Comparison of ENCODE assay signal across 16 mouse cellular contexts in the genomic region with DNA sequence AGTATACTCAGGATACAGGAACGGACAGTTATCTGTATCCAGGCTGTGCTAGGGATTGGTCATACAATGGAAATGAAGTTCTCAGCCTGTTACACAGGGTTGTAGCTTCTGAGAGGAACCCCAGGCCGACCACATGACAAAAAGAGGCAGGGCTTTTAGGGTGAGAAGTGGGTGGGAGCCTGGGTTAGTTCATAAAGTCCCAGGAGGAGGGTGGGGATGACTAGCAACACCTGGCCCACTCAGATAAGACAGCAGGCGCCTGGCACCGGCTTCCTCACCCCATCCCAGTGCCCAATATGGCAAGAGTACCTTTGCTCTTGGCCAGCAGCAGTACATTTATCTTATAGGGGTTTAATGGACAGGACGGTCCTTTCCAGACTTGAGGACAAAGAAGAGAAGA. TPM values are rescaled to one million over a fixed set of nuclear protein-coding genes. Genes with fewer than 3 reads are reported as not detected.
A peak's percentile ranks its signal among the peaks of the same experiment; 100 is the strongest.
DNase-seq lines count a peak whose midpoint lies in the region; ATAC-seq and TF ChIP-seq lines count a peak whose summit lies in the region.
"Had no signal": no experiment of that assay in that cellular context is flagged by ENCODE, and none has a peak within 500 bp of the region (broad histone marks: within the 10 kb centered on the region; RNA-seq: fewer than 3 reads in every experiment).

No protein-coding gene starts in this region.

- no peaks in the 10 kb centered on the region for H3K27me3 ChIP-seq in heart, embryonic 12.5 days (replicated peaks)
- H3K27me3 ChIP-seq in G1E (ENCODE audit: insufficient read depth, low read length): no peaks in the 10 kb centered on the region
- H3K27me3 ChIP-seq in embryonic facial prominence, embryonic 10.5 days (replicated peaks; ENCODE audit: low read depth, poor library complexity, severe bottlenecking): no peaks in the 10 kb centered on the region
- H3K27me3 ChIP-seq: embryonic facial prominence, embryonic 15.5 days; neural tube, embryonic 15.5 days had no signal

- H3K36me3 ChIP-seq in heart, embryonic 12.5 days: peaks cover 14% of the 10 kb centered on the region
- peaks cover 97% of the 10 kb centered on the region for H3K36me3 ChIP-seq in G1E (replicated peaks)
- peaks cover 92% of the 10 kb centered on the region for H3K36me3 ChIP-seq in embryonic facial prominence, embryonic 10.5 days (replicated peaks)

- DNase-seq in heart, postnatal 10 days: no peak
- peak; percentile 61 for DNase-seq in G1E (ENCODE audit: low spot score)
- peak; percentile 59 for DNase-seq in induced T-regulatory cell, adult 2 months (ENCODE audit: low read depth)
- peak; percentile 57 to 70 for DNase-seq in spleen, postnatal 14 days (ENCODE audit: low spot score in 2 of 2)
- no peak for DNase-seq in cerebellum, postnatal 25 days
- no peak for DNase-seq in kidney, adult 8-10 months
- DNase-seq in embryonic facial prominence, embryonic 10.5 days (ENCODE audit: low spot score): no peak
- DNase-seq: cerebellum, adult 11-12 months; gastrocnemius, postnatal 10 days; heart, postnatal 36 days; left cerebral cortex, postnatal 4 days; right cerebral cortex, postnatal 4 days had no signal

- H3K4me1 ChIP-seq in heart, embryonic 12.5 days (replicated peaks): peaks cover 18% of the 10 kb centered on the region
- peaks cover 75% of the 10 kb centered on the region for H3K4me1 ChIP-seq in G1E (ENCODE audit: insufficient read depth, low read depth, low read length)
- H3K4me1 ChIP-seq in embryonic facial prominence, embryonic 10.5 days: peaks cover 24% of the 10 kb centered on the region

- ATAC-seq in heart, embryonic 12.5 days (ENCODE audit: insufficient number of reproducible peaks, low FRiP score): 0 out of 2 replicates have a peak, but pooled peaks have one; percentile 54
- ATAC-seq in G1E (ENCODE audit: extremely low read depth, insufficient number of reproducible peaks, low FRiP score, poor library complexity, severe bottlenecking): peak; percentile 70

- H3K9ac ChIP-seq in heart, embryonic 12.5 days: no peak overlapping the region
- H3K9ac ChIP-seq: embryonic facial prominence, embryonic 15.5 days; neural tube, embryonic 15.5 days had no signal

- no peak overlapping the region for H3K4me3 ChIP-seq in heart, embryonic 12.5 days
- H3K4me3 ChIP-seq in G1E (ENCODE audit: low read depth, low read length): no peak overlapping the region; the same call in 1 of the 2 replicates
- no peak overlapping the region for H3K4me3 ChIP-seq in embryonic facial prominence, embryonic 10.5 days
- H3K4me3 ChIP-seq: embryonic facial prominence, embryonic 15.5 days; neural tube, embryonic 15.5 days had no signal

- no peak for TF ChIP-seq CTCF in G1E (IDR thresholded peaks at IDR 0.05; ENCODE audit: low read depth, low read length)

- no peaks in the 10 kb centered on the region for H3K9me3 ChIP-seq in heart, embryonic 12.5 days (replicated peaks)
- H3K9me3 ChIP-seq in G1E (replicated peaks): no peaks in the 10 kb centered on the region
- H3K9me3 ChIP-seq in embryonic facial prominence, embryonic 10.5 days: no peaks in the 10 kb centered on the region
- H3K9me3 ChIP-seq: embryonic facial prominence, embryonic 15.5 days; neural tube, embryonic 15.5 days had no signal

- H3K27ac ChIP-seq in heart, embryonic 12.5 days (ENCODE audit: poor library complexity, severe bottlenecking): no peak overlapping the region
- no peak overlapping the region for H3K27ac ChIP-seq in embryonic facial prominence, embryonic 10.5 days (replicated peaks)
- H3K27ac ChIP-seq: embryonic facial prominence, embryonic 15.5 days; kidney, postnatal 0 days; neural tube, embryonic 15.5 days had no signal

- 75% methylated on average over 5 of the region's 5 CpGs for WGBS in heart, embryonic 12.5 days
- 91% methylated on average over 5 of the region's 5 CpGs for WGBS in embryonic facial prominence, embryonic 10.5 days

- intact Hi-C loops in heart, postnatal 10 days (cut with DNase I): no loop called here

- no peak overlapping the region for H3K4me2 ChIP-seq in heart, embryonic 12.5 days
- H3K4me2 ChIP-seq: embryonic facial prominence, embryonic 15.5 days; neural tube, embryonic 15.5 days had no signal

RNA-seq across cellular contexts. Expression of gene Fam53b, which starts 41.2 kb away (rescaled TPM):
- 15.3 and 17.0 TPM in 2 replicates for polyA plus RNA-seq in heart, embryonic 12.5 days (2016; fragmentation: Nextera tagmentation; extraction: Ambion mirVana)
- total RNA-seq in heart, postnatal 10 days (2021): 10 to 100 TPM; 35.5 to 46.0 TPM
- total RNA-seq in G1E (2014; fragmentation: Nextera tagmentation) (27.1 and 63.6 TPM in 2 replicates), G1E (2017) (15.0 and 22.1 TPM in 2 replicates)
- 23.8 and 24.6 TPM in 2 replicates for polyA plus RNA-seq in G1E (2012)
- polyA plus RNA-seq in embryonic facial prominence, embryonic 10.5 days (2016; fragmentation: Nextera tagmentation; extraction: Ambion mirVana): 29.4 and 29.9 TPM in 2 replicates

Comparison
In these comparisons a context has a peak if more than half of its experiments do, and no peak if none do; other contexts are left out.
1. DNase-seq: peak in G1E (single experiment), induced T-regulatory cell, adult 2 months (single experiment) and spleen, postnatal 14 days (2 of 2); none in heart, postnatal 10 days (0 of 2), cerebellum, postnatal 25 days (0 of 2), kidney, adult 8-10 months (0 of 2) and embryonic facial prominence, embryonic 10.5 days (single experiment).